Mouse (Mus musculus) thymus, adult 2 months (tissue): ENCODE data around the gene Macf1. TPM values are rescaled to one million over a fixed set of nuclear protein-coding genes. Genes with fewer than 3 reads are reported as not detected.

Experiments
- DNase-seq: peaks from one replicate; pipeline ENCODE4 v3.0.0; 2021
- H3K27ac ChIP-seq: fragments of 200-500 bp; 2 replicates; pipeline ENCODE4 v1.5.1; 2012; ENCODE audit warnings: low read length, control low read depth; ENCODE audit not compliant: control insufficient read depth, insufficient read depth
- H3K27me3 ChIP-seq: fragments of 200-500 bp; 2 replicates; pipeline ENCODE4 v1.6.1; 2012; ENCODE audit warnings: mild to moderate bottlenecking, low read length, moderate library complexity, mixed read lengths; ENCODE audit not compliant: control insufficient read depth, insufficient read depth
- H3K36me3 ChIP-seq: fragments of 200-500 bp; 2 replicates; pipeline ENCODE4 v1.6.1; 2012; ENCODE audit warnings: mild to moderate bottlenecking, low read length, moderate library complexity; ENCODE audit not compliant: control insufficient read depth, insufficient read depth
- H3K4me1 ChIP-seq: fragments of 200-500 bp; replicated peaks from 2 replicates; pipeline ENCODE4 v1.6.1; 2012; ENCODE audit warnings: low read length; ENCODE audit not compliant: control insufficient read depth, insufficient read depth
- H3K4me3 ChIP-seq: fragments of 200-500 bp; 2 replicates; pipeline ENCODE4 v1.5.1; 2012; ENCODE audit warnings: mild to moderate bottlenecking, low read length, control low read depth, moderate library complexity; ENCODE audit not compliant: control insufficient read depth, insufficient read depth
- CTCF ChIP-seq: fragments of 200-500 bp; IDR thresholded peaks from 2 replicates; pipeline ENCODE4 v1.5.1; 2012; ENCODE audit warnings: mild to moderate bottlenecking, control low read depth, low read length, moderate library complexity, borderline replicate concordance; ENCODE audit not compliant: control insufficient read depth, poor library complexity, insufficient read depth; ENCODE audit errors: extremely low read depth
- POLR2A ChIP-seq: fragments of 200-500 bp; IDR thresholded peaks from 2 replicates; pipeline ENCODE4 v1.6.1; 2012; ENCODE audit warnings: mild to moderate bottlenecking, low read length, control low read depth, moderate library complexity; ENCODE audit not compliant: control insufficient read depth, poor library complexity, insufficient read depth; ENCODE audit errors: extremely low read depth
- WGBS: fragments of 180-500 bp; shearing (Covaris S2); methylation state at CpG from one replicate; pipeline ENCODE4 v1.1.7; 2018; 5-methylcytosine and 5-hydroxymethylcytosine counted together
- polyA plus RNA-seq: library from polyadenylated mRNA; depleted of rRNA; stranded (reverse); fragments of >200 nt; gene quantifications from 2 replicates; pipeline ENCODE4 v1.2.3, GENCODE M21; 2012

Macf1 gene
- polyA plus RNA-seq, 1 experiment: 121 TPM

DNA sequence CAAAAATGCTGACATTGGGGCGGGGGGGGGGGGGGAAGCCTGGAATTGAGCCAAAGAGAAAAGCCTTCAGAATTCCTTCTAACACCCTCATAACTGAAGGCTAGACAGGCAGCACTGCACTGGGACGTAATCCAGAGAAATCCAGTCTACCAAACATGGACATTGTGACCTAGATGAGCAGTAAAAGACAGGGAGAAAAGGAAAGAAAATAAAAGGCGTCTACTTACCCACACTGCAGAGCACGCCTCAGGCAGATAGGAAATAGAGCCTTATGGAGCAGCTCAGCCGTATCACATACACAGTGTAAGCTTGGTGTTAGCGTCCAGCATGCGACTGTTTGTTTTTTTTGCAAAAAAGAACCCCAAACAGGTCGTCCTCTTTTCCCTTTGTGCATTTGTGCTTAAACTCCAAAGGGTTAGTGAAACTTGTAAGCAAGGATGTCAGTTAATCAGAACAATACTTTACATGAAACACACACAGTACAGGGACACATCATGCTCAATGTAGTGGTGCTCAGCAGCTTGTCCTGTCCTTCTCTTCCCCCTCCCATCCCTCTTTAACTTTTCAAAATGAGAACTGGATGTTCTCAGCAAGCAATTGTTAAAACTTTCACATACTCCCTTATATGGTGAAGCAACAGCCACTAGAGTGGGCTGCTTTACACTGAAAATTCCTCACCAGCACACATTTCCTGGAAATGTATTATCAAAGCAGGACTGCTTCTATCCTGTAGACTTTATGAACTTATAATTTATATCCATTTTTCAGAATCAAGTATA lies 205.3 kb downstream of the Macf1 start:
- no peak for TF ChIP-seq POLR2A
- TF ChIP-seq CTCF: no peak
- Histone ChIP-seq H3K27ac (no peak overlapping the region), H3K36me3 (peaks cover 70% of the 10 kb centered on the region), H3K27me3 (no peaks in the 10 kb centered on the region), H3K4me3 (no peak overlapping the region), H3K4me1 (no peaks in the 10 kb centered on the region)
- WGBS: 89% methylated on average over 8 of the region's 8 CpGs
- DNase-seq: no peak

- Histone ChIP-seq H3K36me3 (peaks cover 34% of the 10 kb centered on the region), H3K27me3 (no peaks in the 10 kb centered on the region), H3K4me1 (no peaks in the 10 kb centered on the region), H3K27ac (no peak overlapping the region), H3K4me3 (no peak overlapping the region)
- no peak for TF ChIP-seq CTCF
- no peak for TF ChIP-seq POLR2A
- no peak for DNase-seq
- 91% methylated on average over 1 of the region's 1 CpGs for WGBS
These were observed 218.4 kb downstream of the Macf1 start for GRCm38 (mm10) chr4:123465799-123466198.

DNA sequence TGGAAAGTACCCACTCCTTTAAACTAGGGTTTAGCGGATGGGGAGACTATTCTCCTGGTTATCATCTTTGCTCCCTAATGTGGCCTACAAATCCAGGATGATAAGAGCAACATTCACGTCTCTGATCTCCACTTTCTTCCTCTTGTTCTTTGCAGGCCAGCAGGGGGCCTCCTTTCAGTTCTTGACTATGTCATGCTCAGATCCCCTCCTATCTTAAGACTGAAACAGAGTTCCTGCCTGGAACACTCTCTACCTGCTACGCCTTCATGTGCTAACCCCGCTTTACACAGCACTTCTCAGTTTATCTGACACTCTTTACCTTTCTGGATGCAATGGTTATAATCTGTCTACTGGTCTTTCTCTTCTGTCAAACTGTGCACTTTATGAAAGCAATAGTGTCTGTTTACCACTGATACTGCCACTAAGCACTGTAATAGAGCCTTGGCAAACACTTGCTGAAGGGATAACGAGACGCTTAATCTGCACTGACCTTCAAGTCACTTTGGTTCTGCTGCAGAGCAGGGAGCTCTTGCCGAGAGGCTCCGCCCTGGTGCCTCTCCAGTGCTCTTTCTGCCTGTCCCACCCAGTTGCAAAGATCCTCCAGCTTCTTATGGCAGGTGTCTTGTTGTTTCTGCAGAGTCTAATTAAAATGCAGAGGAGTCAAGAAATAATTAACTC lies 223.4 kb downstream of the Macf1 start:
- WGBS: 93% methylated on average over 8 of the region's 8 CpGs
- H3K4me1 ChIP-seq: no peaks in the 10 kb centered on the region
- no peak for TF ChIP-seq CTCF
- no peak for TF ChIP-seq POLR2A
- DNase-seq: peak; percentile 2
- H3K36me3 ChIP-seq: peaks cover 68% of the 10 kb centered on the region
- no peaks in the 10 kb centered on the region for H3K27me3 ChIP-seq
- no peak overlapping the region for H3K4me3 ChIP-seq
- H3K27ac ChIP-seq: no peak overlapping the region

DNA sequence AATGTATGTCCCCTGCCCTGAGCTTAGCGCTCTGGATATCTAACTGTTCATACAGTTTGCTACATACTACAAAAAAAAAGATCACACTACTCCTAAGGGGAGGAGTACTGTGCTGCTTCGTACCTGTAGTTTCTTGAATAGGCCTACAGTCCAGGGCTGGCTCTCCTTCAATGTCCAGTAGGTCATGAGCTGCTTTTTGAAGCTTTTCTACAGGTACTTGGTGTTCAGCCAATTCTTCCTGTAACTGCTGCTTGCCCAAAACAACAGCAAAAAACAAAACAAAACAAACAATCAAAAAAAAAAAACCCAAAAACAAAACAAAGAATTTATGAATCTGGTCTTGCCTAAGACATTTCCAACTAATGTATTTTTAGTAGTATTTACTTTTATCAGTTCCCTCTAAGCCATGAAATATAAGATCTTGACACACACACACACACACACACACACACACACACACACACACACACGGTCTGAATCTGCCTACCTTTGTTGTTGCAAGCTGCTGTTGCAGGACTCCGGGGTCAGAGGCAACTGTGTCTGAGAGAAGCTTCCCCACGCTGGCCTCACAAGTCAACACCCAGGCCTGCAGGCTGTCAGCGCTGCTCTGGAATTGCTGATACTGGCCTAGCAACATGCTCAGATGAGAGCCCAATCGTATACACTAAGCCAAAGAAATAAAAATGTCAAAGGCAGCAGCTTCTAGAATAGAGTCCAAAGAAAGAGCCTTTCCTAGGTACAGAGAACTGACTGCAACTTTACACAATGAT lies 229.1 kb downstream of the Macf1 start:
- no peak overlapping the region for H3K4me3 ChIP-seq
- H3K27ac ChIP-seq: no peak overlapping the region
- no peak for DNase-seq
- WGBS: 90% methylated on average over 7 of the region's 7 CpGs
- TF ChIP-seq CTCF: no peak
- no peak for TF ChIP-seq POLR2A
- no peaks in the 10 kb centered on the region for H3K27me3 ChIP-seq
- peaks cover 86% of the 10 kb centered on the region for H3K36me3 ChIP-seq
- no peaks in the 10 kb centered on the region for H3K4me1 ChIP-seq

DNA sequence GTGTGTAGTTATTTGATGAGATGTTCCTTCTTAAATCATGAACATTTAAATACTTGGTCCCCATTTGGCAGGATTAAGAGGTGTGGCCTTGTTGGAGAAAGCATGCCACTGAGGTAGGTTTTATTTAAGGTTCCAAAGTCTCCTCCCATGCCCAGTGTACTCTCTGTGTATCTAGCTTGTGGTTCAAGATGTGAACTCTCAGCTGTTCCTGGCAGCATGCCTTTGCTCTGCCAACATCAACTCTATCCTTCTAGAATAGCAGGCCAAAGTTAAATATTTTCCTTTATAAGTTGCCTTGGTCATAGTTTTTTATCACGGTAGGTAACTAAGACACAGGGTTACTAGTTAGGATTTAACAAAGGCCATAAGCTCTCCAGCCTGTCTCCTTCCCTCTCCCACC lies 230.4 kb downstream of the Macf1 start:
- TF ChIP-seq POLR2A: no peak
- no peak for TF ChIP-seq CTCF
- H3K36me3 ChIP-seq: peaks cover 86% of the 10 kb centered on the region
- WGBS: 96% methylated on average over 1 of the region's 1 CpGs
- no peak overlapping the region for H3K4me3 ChIP-seq
- H3K27me3 ChIP-seq: no peaks in the 10 kb centered on the region
- DNase-seq: no peak
- H3K4me1 ChIP-seq: no peaks in the 10 kb centered on the region
- no peak overlapping the region for H3K27ac ChIP-seq

DNA sequence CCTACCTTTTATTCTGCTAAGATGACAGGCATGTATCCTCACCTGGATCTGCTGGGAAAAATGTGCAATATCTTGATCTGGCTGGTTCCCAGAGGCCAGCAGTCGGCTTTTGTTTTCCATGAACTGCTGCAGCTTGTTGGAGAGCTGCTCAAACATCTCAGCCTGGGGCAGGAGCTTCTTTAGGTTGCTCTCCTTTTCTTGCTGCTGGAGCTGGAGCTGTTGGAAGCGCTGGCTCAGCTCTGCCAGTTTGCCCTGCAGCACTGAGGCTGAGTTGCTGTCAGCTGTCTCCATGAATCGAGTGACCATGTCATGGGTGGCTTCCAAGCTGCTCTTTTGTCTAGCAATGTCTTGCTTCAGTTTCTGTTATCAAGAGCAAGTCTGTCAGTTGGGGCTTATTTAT lies 232.2 kb downstream of the Macf1 start:
- Histone ChIP-seq H3K4me1 (no peaks in the 10 kb centered on the region), H3K27me3 (no peaks in the 10 kb centered on the region), H3K4me3 (no peak overlapping the region), H3K36me3 (peaks cover 87% of the 10 kb centered on the region), H3K27ac (no peak overlapping the region)
- no peak for DNase-seq
- WGBS: 97% methylated on average over 3 of the region's 3 CpGs
- no peak for TF ChIP-seq CTCF
- TF ChIP-seq POLR2A: no peak
